Mouse (Mus musculus) bone marrow macrophage, adult 2 months (primary cell): Measurements from ENCODE around the gene Aup1. TPM values are rescaled to one million over a fixed set of nuclear protein-coding genes. Genes with fewer than 3 reads are reported as not detected.

Experiments used
- H3K27ac ChIP-seq: 2 replicates; pipeline ENCODE4 v1.5.1; 2012; ENCODE audit warnings: low read depth, low read length; ENCODE audit not compliant: insufficient read depth
- H3K4me1 ChIP-seq: 2 replicates; pipeline ENCODE4 v1.6.1; 2012; ENCODE audit warnings: low read length; ENCODE audit not compliant: control insufficient read depth, insufficient read depth
- H3K4me3 ChIP-seq: 2 replicates; pipeline ENCODE4 v1.5.1; 2012; ENCODE audit warnings: mild to moderate bottlenecking, low read length, moderate library complexity; ENCODE audit not compliant: insufficient read depth
- CTCF ChIP-seq: IDR thresholded peaks from 2 replicates; pipeline ENCODE4 v1.5.1; 2012; ENCODE audit warnings: low read depth, mild to moderate bottlenecking, low read length, moderate library complexity
- POLR2A ChIP-seq: IDR thresholded peaks from 2 replicates; pipeline ENCODE4 v1.6.1; 2012; ENCODE audit warnings: mild to moderate bottlenecking, low read depth, low read length, borderline replicate concordance
- polyA plus RNA-seq: library from polyadenylated mRNA; stranded (reverse); fragments of >200 nt; gene quantifications from 2 replicates; pipeline ENCODE4 v1.2.4, GENCODE M21; 2012; ENCODE audit not compliant: missing spikeins, insufficient read depth, insufficient read length

The Aup1 gene
- polyA plus RNA-seq, 1 experiment: 354 TPM

- H3K4me1 ChIP-seq: peaks cover 3% of the 10 kb centered on the region; the same call in 1 of the 2 replicates
- H3K27ac ChIP-seq: no peak overlapping the region
- peak overlapping the region; percentile 27 for H3K4me3 ChIP-seq
- TF ChIP-seq POLR2A (no peak), CTCF (no peak)
These were observed 14.6 kb downstream of the Aup1 start for GRCm38 (mm10) chr6:83068706-83069487.

DNA sequence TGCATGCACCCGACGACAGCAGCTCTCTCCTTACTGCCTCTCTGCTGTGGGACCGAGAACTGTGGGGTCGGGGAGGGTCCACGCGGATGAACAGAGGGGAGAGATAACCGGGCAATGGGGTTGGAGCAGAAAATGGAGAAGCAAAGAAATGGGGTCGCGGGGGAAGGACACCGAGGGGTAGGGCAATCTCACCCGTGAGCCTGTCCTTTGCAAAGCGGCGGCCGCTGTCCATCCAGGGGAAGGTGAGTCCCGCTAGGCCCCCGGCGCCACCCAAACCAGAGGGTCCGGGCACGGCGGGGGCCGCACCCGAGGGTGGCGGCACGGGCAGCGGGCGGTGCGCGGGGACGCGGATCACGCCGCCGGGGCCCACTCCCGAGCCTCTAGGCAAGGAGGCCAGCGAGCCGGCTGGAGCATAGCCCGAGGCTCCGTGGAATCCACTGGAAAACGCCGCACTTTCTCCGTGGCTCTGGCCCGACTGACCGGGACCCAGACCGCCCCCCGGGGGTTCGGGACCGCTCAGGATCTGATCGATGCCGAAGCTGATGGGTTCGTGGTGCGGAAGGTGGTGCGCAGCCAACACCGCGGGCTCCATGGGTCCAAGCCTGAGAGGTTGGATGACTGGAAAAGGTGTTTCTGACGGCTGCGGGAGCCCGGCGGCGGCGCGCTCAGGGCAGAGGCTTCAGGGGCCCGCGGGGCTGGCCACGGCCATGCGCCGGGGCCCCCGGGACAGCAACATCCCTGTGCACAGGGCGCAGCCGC lies 15.3 kb downstream of the Aup1 start:
- Histone ChIP-seq H3K27ac (no peak overlapping the region), H3K4me1 (peaks cover 3% of the 10 kb centered on the region; the same call in 1 of the 2 replicates), H3K4me3 (peak overlapping the region; percentile 27)
- no peak for TF ChIP-seq CTCF
- no peak for TF ChIP-seq POLR2A

DNA sequence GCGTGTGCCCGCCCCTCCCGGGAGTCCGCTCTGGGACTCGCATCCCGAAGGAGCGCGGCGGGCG lies 15.8 kb downstream of the Aup1 start, which contains the start of gene Tlx2:
Tlx2 (minus strand) TSS at position 47 of the 64 bp plus-strand sequence.
- H3K4me3 ChIP-seq: peak within 1 kb of the TSS; percentile 27
- peaks cover 3% of the 10 kb centered on the region; the same call in 1 of the 2 replicates for H3K4me1 ChIP-seq
- TF ChIP-seq CTCF: no peak
- no peak for TF ChIP-seq POLR2A
- no peak within 1 kb of the TSS for H3K27ac ChIP-seq

DNA sequence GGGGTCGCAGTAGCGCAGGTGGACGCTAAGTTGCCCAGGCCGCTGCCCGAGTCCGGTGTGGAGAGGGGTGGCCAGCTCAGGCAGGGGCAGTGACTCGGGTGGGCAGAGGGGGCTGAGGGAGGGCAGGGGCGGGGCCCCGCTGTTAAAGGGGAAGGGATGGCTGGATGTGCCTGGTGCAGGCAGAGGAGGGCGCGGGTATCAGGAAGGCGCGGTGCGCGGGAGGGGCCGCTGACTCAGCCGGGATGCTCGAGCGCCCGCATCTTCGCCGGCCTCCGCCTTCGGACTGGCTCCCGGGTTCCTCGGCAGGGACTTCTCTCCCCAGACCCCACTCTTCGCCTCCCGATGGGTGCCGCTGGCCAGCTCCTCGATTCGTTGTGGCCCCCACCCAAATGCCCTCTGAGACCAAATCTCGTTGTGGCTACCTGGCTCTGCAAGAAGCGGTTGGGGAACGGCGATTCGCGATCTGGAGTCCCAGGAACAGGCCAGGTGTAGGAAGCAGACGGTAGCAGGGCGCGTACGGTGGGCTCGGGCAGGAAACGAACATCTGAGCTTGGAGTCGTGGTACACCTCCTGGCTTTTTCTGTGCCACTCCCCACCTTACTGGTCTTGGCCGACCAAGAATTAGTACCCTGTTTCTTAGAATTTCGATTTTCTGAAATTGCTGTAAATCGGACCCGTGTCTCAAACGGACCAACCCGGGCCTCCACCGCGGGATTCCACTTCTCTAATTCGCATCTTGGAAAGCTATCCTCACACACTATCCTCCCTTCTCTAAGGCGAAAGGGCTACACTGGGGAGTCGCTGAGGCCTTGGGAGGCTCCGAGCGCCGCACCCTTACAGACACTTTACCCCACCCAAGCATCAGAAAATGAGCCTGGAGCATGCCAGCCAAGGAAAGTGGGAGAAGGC lies 16.2 kb downstream of the Aup1 start:
- no peak overlapping the region for H3K27ac ChIP-seq
- TF ChIP-seq CTCF: no peak
- no peak for TF ChIP-seq POLR2A
- peak overlapping the region; percentile 27 for H3K4me3 ChIP-seq
- peaks cover 3% of the 10 kb centered on the region; the same call in 1 of the 2 replicates for H3K4me1 ChIP-seq

DNA sequence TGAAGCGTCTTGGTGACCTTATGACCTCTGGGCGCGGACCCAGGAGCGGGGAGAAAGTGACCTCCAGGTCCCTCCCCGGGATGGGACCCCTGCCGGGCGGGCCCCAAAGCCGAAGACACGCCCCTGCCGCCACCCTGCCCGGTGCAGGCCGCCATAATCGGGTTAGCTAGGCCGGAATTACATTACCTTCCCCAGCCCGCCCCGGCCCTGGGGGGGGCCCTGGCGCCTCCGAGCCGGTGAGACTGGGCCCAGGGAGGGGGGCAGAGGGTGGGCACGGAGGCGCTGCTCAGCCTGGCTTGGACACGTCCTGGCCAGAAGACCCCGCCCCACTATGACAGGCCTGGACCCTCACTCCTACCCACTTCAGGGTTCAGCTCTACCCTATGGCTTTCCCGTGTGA lies 16.9 kb downstream of the Aup1 start:
- Histone ChIP-seq H3K4me1 (peaks cover 3% of the 10 kb centered on the region; the same call in 1 of the 2 replicates), H3K27ac (no peak overlapping the region), H3K4me3 (peak overlapping the region; percentile 27; the same call in 1 of the 2 replicates)
- TF ChIP-seq POLR2A: no peak
- no peak for TF ChIP-seq CTCF

DNA sequence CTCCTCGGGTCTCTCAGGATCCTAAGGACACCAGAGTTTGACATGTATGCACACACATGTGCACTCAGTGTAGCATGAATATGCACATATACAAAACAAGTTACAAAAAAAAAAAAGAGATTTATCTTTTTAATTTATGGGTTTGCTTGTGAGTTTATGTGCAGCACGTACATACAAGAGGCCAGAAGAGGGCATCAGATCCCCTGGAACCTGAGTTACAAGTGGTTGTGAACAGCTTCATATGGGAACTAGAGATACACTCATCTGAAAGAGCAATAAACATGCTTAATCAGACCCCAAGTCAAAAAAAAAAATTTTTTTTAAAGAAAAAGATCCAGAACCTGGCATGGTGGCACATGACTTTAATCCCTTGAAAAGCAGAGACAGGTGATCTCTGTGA lies 20.7 kb downstream of the Aup1 start:
- peaks cover 9% of the 10 kb centered on the region for H3K4me1 ChIP-seq
- H3K4me3 ChIP-seq: no peak overlapping the region
- TF ChIP-seq CTCF (no peak), POLR2A (no peak)
- no peak overlapping the region for H3K27ac ChIP-seq

DNA sequence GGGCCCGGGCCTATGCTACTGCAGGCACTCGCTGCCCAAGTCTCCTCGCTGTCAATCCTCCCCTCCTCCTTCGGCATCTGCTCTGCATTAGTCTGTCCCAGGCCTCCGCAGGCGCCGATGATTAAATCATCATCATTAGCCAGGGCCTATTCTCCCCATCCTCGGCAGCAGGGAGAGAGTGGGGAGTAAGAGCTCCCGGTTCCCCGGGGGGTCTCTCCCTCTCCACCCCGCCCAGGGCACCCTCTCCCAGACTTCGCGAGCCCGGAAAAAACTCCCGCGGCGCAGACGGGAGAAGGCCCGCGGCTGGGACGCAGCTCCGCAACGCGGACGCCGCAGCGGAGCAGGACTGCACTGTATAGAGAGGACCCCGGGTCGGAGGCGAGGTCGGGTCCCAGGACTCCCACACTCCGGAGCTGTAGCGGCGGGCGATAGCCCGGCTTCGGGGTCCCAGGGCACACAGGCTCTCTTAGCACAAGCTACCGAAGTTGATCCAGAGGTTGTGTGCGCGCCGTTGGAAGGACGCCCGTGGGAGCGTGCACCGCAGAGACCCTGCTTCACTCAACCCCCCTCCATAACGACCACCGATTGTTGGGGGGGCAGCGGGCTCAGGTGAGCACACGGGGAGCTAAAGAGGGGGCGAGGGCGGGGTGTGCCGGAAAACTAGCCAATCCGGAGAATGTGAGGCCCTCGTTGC lies 23.5 kb downstream of the Aup1 start, which contains the start of gene Pcgf1:
Pcgf1 (plus strand) TSS at position 240 of the 694 bp plus-strand sequence.
- H3K4me3 ChIP-seq: peak within 1 kb of the TSS; percentile 69
- peak within 1 kb of the TSS; percentile 65 for H3K27ac ChIP-seq
- peaks cover 6% of the 10 kb centered on the region; the same call in 1 of the 2 replicates for H3K4me1 ChIP-seq
- TF ChIP-seq CTCF (no peak), POLR2A (no peak)

DNA sequence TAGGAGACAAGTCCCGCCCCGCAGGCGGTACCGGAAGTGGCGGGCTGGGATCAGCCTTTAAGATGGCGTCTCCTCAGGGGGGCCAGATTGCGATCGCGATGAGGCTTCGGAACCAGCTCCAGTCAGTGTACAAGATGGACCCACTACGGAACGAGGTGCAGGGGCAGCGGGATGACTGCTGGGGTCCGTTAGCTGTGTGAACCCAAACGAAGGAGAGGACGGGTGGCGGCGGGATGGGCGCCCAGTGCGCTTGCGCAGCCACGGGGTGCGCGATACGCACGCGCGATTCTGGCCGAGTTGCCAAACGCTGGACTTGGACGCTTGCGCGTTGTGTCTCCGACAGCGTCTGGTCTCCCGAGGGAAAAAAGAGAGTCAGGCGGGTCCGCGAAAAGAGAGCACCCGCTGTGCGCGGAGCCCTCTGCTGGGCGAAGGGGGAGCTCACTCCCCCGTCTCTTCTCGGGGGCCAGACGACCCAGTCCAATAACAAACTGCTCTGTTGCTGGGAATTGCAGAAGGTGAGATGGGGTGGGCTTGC lies 24.1 kb downstream of the Aup1 start:
- H3K4me1 ChIP-seq: peaks cover 6% of the 10 kb centered on the region; the same call in 1 of the 2 replicates
- H3K4me3 ChIP-seq: peak overlapping the region; percentile 69
- H3K27ac ChIP-seq: peak overlapping the region; percentile 65
- TF ChIP-seq POLR2A: no peak
- 0 out of 2 replicates have a peak, but pooled peaks have one; percentile 33 for TF ChIP-seq CTCF

DNA sequence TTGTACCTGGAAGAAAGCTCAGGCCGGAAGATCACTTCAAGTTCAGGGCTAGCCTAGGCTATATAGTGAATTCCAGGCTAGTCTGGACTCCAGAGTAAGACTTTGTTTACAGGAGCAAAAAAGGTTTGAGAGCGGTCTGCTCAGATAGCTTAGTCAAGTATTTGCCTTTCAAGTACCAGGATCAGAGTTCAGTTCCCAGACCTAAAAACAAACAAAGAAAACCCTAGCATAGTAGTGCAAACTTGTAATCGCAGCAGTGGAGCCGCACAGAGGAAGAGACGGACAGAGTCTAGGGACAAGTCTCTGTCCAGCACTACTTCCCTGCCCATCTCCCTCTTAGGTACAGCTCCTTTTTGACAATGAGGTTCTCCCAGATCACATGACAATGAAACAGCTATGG lies 25.9 kb downstream of the Aup1 start:
- Histone ChIP-seq H3K4me3 (no peak overlapping the region), H3K27ac (no peak overlapping the region), H3K4me1 (peaks cover 6% of the 10 kb centered on the region; the same call in 1 of the 2 replicates)
- no peak for TF ChIP-seq POLR2A
- no peak for TF ChIP-seq CTCF
